Mouse (Mus musculus) large intestine, adult 2 months (tissue): ENCODE data around the gene Pcare. TPM values are rescaled to one million over a fixed set of nuclear protein-coding genes. Genes with fewer than 3 reads are reported as not detected.

ENCODE experiments used
- DNase-seq: peaks from one replicate; pipeline ENCODE4 v3.0.0-alpha.2; 2012; ENCODE audit warnings: low read depth, low spot score
- WGBS: fragments of 180-500 bp; shearing (Covaris S2); methylation state at CpG from one replicate; pipeline ENCODE4 v1.1.7; 2018; 5-methylcytosine and 5-hydroxymethylcytosine counted together
- polyA plus RNA-seq: library from polyadenylated mRNA; depleted of rRNA; stranded (reverse); fragments of >200 nt; gene quantifications from 2 replicates; pipeline ENCODE4 v1.2.3, GENCODE M21; 2012

Pcare gene
- polyA plus RNA-seq, 1 experiment, result not detected

DNA sequence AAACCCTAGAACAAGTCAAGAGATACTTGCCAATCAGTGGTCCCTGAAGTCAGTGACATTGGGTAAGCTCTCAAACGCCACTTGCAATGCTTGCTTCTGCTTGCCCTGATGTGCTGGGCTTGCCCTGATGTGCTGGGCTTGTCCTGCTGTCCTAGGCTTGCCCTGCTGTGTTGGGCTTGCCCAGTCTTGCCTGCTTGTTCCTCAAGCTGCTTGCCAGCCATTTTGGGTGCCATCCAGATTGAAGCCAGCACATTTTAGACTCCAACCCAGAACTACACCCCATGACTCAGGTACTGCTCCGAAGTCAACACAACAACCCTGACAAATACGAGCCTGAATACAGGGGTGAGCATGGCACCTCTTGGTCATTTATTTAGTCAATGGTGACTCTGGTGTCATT, 10.5 kb downstream of the Pcare start:
- 75% methylated on average over 3 of the region's 3 CpGs for WGBS
- no peak for DNase-seq

- no peak for DNase-seq
- 49% methylated on average over 3 of the region's 3 CpGs for WGBS
These were observed 16.3 kb downstream of the Pcare start for GRCm38 (mm10) chr17:71736442-71736841.

- no peak for DNase-seq
- WGBS, result 8% methylated on average over 2 of the region's 2 CpGs
These were observed 22.0 kb downstream of the Pcare start for GRCm38 (mm10) chr17:71730655-71731054.

- no peak for DNase-seq
- 65% methylated on average over 3 of the region's 3 CpGs for WGBS
These were observed 31.7 kb downstream of the Pcare start for GRCm38 (mm10) chr17:71721019-71721418.

DNA sequence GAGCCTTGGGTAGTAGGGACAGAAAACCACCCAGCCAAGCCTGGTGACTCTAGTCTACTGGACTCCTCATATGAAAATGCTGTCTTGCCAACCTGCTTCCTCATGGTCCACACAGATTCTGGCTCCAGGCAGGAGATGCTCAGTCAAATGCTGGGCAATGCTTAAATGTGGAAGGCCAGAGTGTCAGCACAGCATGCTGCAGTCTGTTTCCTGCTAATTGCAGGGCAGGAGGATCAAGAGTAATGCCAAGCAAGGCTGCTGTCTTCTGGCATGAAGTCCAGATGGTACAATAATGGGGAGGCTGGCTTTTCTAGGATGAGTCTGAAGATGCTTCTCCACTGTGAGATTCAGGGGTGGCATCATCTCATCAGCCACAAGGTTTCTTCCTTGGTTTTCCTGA, 32.3 kb downstream of the Pcare start:
- no peak for DNase-seq

GRCm38 (mm10) chr17:71717881-71718625, 34.6 kb downstream of the Pcare start:
- 83% methylated on average over 8 of the region's 8 CpGs for WGBS
- no peak for DNase-seq

GRCm38 (mm10) chr17:71715034-71715433, 37.7 kb downstream of the Pcare start:
- DNase-seq, result no peak
- 85% methylated on average over 3 of the region's 3 CpGs for WGBS

DNA sequence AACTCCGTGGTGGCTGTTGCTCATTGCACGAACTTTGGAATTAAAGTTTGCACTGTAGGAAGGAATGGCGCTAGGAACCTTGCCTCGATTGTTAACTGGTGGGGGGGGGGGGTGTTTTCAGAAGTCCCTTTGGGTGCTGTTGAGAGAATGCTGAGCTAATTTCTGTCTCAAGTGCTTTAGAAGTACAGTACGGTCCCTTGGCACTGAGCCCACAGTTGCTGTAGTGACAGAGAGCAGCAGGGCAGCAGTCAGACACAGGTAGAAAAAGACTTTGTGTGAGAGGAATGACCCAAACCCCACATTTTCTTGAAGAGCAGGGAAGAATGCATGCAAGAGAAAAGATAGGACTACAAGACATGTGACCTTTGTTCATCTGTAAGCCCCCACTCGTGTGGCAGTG, 40.4 kb downstream of the Pcare start:
- DNase-seq, result no peak
- 52% methylated on average over 6 of the region's 6 CpGs for WGBS

- no peak for DNase-seq
These were observed 45.0 kb downstream of the Pcare start for GRCm38 (mm10) chr17:71707715-71708114.

DNA sequence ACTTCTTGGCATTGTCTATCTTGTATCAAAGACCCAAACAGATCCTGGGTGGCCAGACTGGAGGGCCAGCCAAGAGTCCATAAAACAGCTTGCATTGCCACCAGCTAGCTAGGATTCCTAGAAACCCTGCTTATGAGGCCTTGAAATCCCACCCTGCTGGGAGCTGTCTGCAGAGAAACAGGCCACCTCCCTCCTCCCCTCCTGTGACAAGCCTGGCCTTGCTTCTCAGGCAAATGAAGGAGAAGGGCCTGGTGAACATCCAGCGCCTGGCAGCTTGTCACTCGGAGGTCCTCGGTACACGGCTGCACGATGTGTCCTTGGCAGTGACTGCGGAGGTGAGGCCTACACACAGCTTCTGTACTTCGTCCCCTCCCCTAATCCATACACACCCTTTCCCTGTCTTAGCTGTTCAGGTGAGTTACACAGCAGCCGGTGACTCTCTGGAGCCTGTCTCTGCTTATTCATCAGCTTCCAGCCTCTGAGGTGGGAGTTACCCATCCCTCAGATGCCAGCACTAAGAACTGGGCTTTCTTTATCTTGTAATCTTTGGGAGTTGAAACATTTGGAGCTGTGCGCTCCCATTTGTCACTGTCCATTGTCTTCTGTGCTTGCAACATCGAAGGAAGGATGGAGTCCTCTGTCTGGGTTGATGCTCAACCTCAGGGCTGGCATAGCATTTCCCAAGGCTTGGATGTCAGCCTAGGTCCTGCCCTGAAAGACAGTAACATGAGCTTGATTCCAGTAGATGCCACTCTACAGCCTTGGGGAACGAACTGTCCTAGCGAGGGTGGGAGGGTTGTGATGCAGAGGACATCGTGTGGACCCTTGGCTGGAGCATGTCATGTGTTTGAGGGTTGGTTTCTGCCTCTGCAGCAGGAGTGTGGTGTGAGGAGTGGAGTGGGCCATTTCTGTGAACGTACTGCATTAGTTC, 46.9 kb downstream of the Pcare start:
- WGBS, result 61% methylated on average over 14 of the region's 14 CpGs

More at GRCm38 (mm10) chr17:71707715-71708114, 45.0 kb downstream of the Pcare start:
- 66% methylated on average over 4 of the region's 4 CpGs for WGBS

DNA sequence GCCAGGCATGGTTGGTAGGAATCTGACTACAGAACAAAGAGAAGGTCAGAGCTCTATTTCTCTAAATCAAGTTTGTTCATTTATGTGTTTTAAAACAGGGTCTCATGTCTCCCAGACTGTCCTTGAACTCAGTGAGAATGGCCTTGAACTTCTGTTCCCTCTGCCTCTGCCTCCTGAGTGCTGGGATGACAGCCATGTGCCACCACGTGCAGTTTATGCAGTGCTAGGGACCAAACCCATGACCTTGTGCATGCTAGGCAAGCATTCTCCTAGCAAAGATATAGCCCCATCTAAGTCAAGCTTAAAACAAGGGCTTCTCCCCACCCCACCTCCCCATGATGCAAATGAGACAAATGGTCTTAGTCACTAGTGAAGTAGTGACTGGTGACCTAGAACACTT, 47.6 kb downstream of the Pcare start:
- no peak for DNase-seq
- WGBS, result 49% methylated on average over 1 of the region's 1 CpGs

More for the DNA sequence above, 46.9 kb downstream of the Pcare start:
- DNase-seq, result no peak

DNA sequence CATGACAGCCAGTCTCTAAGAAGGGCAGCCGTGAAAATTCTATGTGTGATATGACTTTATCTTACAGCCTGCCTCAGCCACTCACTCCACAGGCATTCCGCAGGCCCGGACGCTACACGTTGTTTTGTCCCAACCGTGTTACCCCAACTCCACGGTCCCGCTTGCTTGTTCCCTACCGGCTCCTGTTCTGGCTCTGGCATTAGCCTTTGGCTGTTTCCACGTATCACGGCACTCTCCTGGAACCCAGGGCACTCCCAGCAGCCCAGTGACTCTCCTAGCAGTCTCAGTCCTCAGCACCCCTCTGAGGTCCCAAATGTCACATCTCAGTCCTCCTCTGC, 54.1 kb downstream of the Pcare start:
- no peak for DNase-seq
- 89% methylated on average over 11 of the region's 11 CpGs for WGBS

DNA sequence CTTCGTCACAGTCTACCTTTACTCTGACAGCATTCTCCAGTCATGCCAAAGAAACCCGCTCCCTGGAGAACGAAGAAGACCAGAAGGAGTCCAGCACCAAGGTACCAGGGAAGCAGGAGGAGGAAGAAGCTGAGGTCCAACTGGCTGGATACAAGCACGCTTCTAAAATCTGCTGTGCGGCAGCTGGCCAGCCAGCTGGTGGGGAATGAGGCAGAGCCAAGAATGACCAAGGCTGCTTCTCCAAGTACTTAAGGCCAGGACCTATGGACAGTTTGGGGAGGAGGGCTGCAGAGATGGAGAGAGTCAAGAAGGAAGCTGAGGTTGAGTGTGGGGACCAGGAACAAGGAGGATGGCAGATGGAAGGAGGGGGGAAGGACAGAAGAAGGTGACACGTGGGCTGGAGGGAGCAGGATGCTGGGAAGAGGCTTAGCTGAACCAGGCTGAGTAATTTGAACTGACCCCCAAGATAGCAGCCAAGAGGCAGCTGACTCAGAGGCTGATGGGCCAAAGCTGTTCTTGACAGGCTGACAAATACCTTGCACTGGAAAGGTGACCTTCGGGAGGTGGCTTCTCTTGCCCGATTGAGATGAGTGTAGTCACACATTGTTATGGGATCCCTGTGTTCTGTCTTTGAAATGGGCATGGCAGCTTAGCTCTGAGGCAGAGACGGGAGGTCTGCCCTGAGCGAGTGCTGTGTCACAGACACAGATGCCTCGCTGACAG, 54.6 kb downstream of the Pcare start:
- no peak for DNase-seq
- WGBS, result 73% methylated on average over 11 of the region's 11 CpGs

DNA sequence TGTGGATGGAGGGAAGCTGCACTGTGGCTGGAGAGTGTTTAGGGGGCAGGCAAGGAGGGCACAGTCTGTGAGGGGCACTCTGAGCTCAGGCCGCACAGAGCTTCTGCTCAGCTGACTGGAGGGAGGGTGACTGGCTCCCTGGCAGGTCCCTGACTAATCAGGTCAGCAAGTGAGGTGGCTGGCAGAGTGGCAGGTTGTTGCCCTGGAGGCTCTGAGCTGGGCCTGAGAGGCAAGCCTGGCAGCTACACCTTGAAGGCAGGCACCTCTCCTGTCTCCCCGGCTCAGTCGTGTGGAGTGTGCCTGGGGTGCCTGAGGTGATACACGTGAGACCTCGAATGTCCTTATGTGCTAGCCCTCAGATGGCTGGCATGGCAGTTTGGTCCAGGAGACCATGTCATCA, 56.3 kb downstream of the Pcare start:
- 88% methylated on average over 5 of the region's 5 CpGs for WGBS
- no peak for DNase-seq

DNA sequence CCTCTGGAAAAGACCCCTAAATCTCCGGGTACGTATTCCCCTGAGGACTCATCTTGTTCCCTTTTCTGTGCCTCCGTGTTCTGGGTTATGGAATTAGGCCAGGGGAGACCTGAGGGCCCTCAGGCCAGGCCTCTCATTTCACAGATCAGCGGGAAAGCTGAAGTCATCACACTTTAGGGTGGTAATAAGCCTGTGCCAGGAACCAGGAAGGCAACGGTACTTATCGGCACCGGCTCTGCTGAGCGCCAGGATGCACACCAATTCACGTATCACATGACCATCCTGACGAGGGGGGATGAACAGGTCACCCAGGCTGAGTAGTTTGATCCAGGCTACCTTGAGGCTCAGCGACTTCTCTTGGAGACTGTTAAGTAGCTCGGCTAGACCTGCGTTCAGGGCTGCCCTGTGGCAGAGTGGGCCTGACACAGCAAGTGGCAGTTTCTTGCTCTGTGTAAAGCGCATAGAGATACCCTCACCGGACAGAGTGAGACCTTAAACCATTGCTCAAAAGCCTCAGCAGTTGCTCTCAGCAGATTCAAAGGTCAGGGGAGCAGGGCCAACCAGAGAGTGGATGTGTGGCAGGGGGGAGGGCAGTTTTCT, 56.9 kb downstream of the Pcare start:
- DNase-seq, result no peak
- WGBS, result 72% methylated on average over 15 of the region's 15 CpGs

DNA sequence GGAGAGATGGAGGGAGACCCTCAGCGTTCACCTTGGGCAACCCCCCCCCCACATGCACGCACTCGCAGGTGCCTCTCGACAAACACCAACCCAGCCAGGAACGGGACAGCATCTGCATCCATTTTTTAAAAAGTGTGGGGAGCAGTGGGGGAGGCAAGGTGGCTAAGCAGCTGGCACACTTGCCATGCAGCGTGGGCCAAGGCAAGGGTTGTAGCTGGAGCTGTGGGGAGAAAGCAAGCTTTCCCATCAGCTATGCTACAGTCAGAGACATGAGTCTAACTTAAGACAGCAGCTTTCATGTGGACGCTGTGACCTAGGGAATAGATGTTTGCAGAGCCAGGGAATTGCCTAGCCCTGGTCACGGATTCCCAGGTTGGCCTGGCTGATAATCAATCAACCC, 57.5 kb downstream of the Pcare start:
- WGBS, result 81% methylated on average over 8 of the region's 8 CpGs
- DNase-seq, result no peak

DNA sequence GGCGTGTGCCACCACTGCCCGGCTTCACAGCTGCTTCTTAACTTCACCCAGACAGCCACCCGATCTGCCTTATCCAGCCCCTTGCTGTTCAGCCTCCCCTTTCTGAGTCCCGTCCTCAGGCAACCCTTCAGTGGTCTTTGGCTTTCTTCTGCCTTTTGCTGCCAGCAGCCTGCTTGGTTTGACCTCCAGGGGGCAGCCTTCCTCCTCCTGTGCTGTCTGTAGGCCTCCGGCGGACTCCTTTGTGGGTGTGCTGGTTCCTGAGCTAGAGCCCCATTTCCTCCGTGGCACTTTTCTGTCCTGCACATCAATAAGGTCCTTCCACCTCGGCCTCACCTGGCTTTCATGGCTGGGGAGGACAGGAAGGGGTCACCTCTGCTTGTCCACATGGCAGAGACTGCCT, 58.9 kb downstream of the Pcare start:
- DNase-seq, result no peak
- WGBS, result 67% methylated on average over 8 of the region's 8 CpGs
